Mouse (Mus musculus): ENCODE results near the gene Capn13. TPM values are rescaled to one million over a fixed set of nuclear protein-coding genes. Genes with fewer than 3 reads are reported as not detected.

The Capn13 gene
- polyA plus RNA-seq, 1 experiment = not detected

- Histone ChIP-seq H3ac (ENCODE audit: control insufficient read depth, insufficient read length, low read depth) (no peak overlapping the region), H3K79me3 (ENCODE audit: low read depth) (no peaks in the 10 kb centered on the region), H3K79me2 (ENCODE audit: control insufficient read depth, insufficient read depth) (no peaks in the 10 kb centered on the region), H3K27me3 (ENCODE audit: control insufficient read depth, insufficient read depth, insufficient read length) (peaks cover 11% of the 10 kb centered on the region), H3K36me3 (ENCODE audit: control insufficient read depth, insufficient read depth) (no peaks in the 10 kb centered on the region), H3K4me3 (ENCODE audit: insufficient read depth, poor library complexity, severe bottlenecking) (no peak overlapping the region)
- TF ChIP-seq FOSL1 (IDR thresholded peaks at IDR 0.05; ENCODE audit: insufficient read depth, low read length, poor library complexity, severe bottlenecking) = no peak
Measured at GRCm38 (mm10) chr17:73311491-73311890, 89.2 kb downstream of the Capn13 start.

- no peaks in the 10 kb centered on the region for H3K79me3 ChIP-seq (ENCODE audit: low read depth)
- H3K27me3 ChIP-seq (ENCODE audit: control insufficient read depth, insufficient read depth, insufficient read length) = no peaks in the 10 kb centered on the region
- no peak overlapping the region for H3K4me3 ChIP-seq (ENCODE audit: insufficient read depth, poor library complexity, severe bottlenecking)
- H3K79me2 ChIP-seq (ENCODE audit: control insufficient read depth, insufficient read depth) = no peaks in the 10 kb centered on the region
- H3ac ChIP-seq (ENCODE audit: control insufficient read depth, insufficient read length, low read depth) = no peak overlapping the region
- no peaks in the 10 kb centered on the region for H3K36me3 ChIP-seq (ENCODE audit: control insufficient read depth, insufficient read depth)
- TF ChIP-seq CEBPB (IDR thresholded peaks at IDR 0.05; ENCODE audit: low read depth) (no peak), MYOG (IDR thresholded peaks at IDR 0.05; ENCODE audit: control insufficient read depth, extremely low read depth, insufficient read length) (no peak), MAX (IDR thresholded peaks at IDR 0.05) (no peak), FOSL1 (IDR thresholded peaks at IDR 0.05; ENCODE audit: insufficient read depth, low read length, poor library complexity, severe bottlenecking) (no peak), USF1 (IDR thresholded peaks at IDR 0.05; ENCODE audit: low read depth) (no peak), MYOD1 (IDR thresholded peaks at IDR 0.05; ENCODE audit: control insufficient read depth, insufficient read length, low read depth) (no peak), CTCF (IDR thresholded peaks at IDR 0.05; ENCODE audit: control insufficient read depth, insufficient read depth, insufficient read length) (no peak)
Measured at GRCm38 (mm10) chr17:73308691-73309090, 92.0 kb downstream of the Capn13 start.

- no peak overlapping the region for H3K4me3 ChIP-seq (ENCODE audit: insufficient read depth, poor library complexity, severe bottlenecking)
- H3K79me2 ChIP-seq (ENCODE audit: control insufficient read depth, insufficient read depth) = no peaks in the 10 kb centered on the region
- H3K27me3 ChIP-seq (ENCODE audit: control insufficient read depth, insufficient read depth, insufficient read length) = no peaks in the 10 kb centered on the region
- no peaks in the 10 kb centered on the region for H3K36me3 ChIP-seq (ENCODE audit: control insufficient read depth, insufficient read depth)
- no peak overlapping the region for H3ac ChIP-seq (ENCODE audit: control insufficient read depth, insufficient read length, low read depth)
- H3K79me3 ChIP-seq (ENCODE audit: low read depth) = no peaks in the 10 kb centered on the region
- TF ChIP-seq USF1 (IDR thresholded peaks at IDR 0.05; ENCODE audit: low read depth) (no peak), MYOG (IDR thresholded peaks at IDR 0.05; ENCODE audit: control insufficient read depth, extremely low read depth, insufficient read length) (no peak), MAX (IDR thresholded peaks at IDR 0.05) (no peak), CEBPB (IDR thresholded peaks at IDR 0.05; ENCODE audit: low read depth) (no peak), FOSL1 (IDR thresholded peaks at IDR 0.05; ENCODE audit: insufficient read depth, low read length, poor library complexity, severe bottlenecking) (no peak), MYOD1 (IDR thresholded peaks at IDR 0.05; ENCODE audit: control insufficient read depth, insufficient read length, low read depth) (no peak), CTCF (IDR thresholded peaks at IDR 0.05; ENCODE audit: control insufficient read depth, insufficient read depth, insufficient read length) (no peak)
Measured at GRCm38 (mm10) chr17:73306626-73307025, 94.0 kb downstream of the Capn13 start.

- Histone ChIP-seq H3K79me2 (ENCODE audit: control insufficient read depth, insufficient read depth) (no peaks in the 10 kb centered on the region), H3K4me3 (ENCODE audit: insufficient read depth, poor library complexity, severe bottlenecking) (no peak overlapping the region), H3K27me3 (ENCODE audit: control insufficient read depth, insufficient read depth, insufficient read length) (no peaks in the 10 kb centered on the region), H3K79me3 (ENCODE audit: low read depth) (no peaks in the 10 kb centered on the region), H3K36me3 (ENCODE audit: control insufficient read depth, insufficient read depth) (no peaks in the 10 kb centered on the region), H3ac (ENCODE audit: control insufficient read depth, insufficient read length, low read depth) (no peak overlapping the region)
- TF ChIP-seq USF1 (IDR thresholded peaks at IDR 0.05; ENCODE audit: low read depth) (no peak), CEBPB (IDR thresholded peaks at IDR 0.05; ENCODE audit: low read depth) (no peak), CTCF (IDR thresholded peaks at IDR 0.05; ENCODE audit: control insufficient read depth, insufficient read depth, insufficient read length) (peak; percentile 38), FOSL1 (IDR thresholded peaks at IDR 0.05; ENCODE audit: insufficient read depth, low read length, poor library complexity, severe bottlenecking) (no peak), MYOD1 (IDR thresholded peaks at IDR 0.05; ENCODE audit: control insufficient read depth, insufficient read length, low read depth) (no peak)
Measured at GRCm38 (mm10) chr17:73305622-73306021, 95.0 kb downstream of the Capn13 start.

GRCm38 (mm10) chr17:73304086-73304812 is 96.4 kb downstream of the Capn13 start:
- H3K79me2 ChIP-seq (ENCODE audit: control insufficient read depth, insufficient read depth) = no peaks in the 10 kb centered on the region
- no peak overlapping the region for H3ac ChIP-seq (ENCODE audit: control insufficient read depth, insufficient read length, low read depth)
- no peak overlapping the region for H3K4me3 ChIP-seq (ENCODE audit: insufficient read depth, poor library complexity, severe bottlenecking)
- H3K27me3 ChIP-seq (ENCODE audit: control insufficient read depth, insufficient read depth, insufficient read length) = no peaks in the 10 kb centered on the region
- TF ChIP-seq MAX (IDR thresholded peaks at IDR 0.05) (no peak), MYOG (IDR thresholded peaks at IDR 0.05; ENCODE audit: control insufficient read depth, extremely low read depth, insufficient read length) (no peak), CEBPB (IDR thresholded peaks at IDR 0.05; ENCODE audit: low read depth) (no peak), FOSL1 (IDR thresholded peaks at IDR 0.05; ENCODE audit: insufficient read depth, low read length, poor library complexity, severe bottlenecking) (no peak), USF1 (IDR thresholded peaks at IDR 0.05; ENCODE audit: low read depth) (no peak), MYOD1 (IDR thresholded peaks at IDR 0.05; ENCODE audit: control insufficient read depth, insufficient read length, low read depth) (no peak), CTCF (IDR thresholded peaks at IDR 0.05; ENCODE audit: control insufficient read depth, insufficient read depth, insufficient read length) (no peak)
- H3K36me3 ChIP-seq (ENCODE audit: control insufficient read depth, insufficient read depth) = no peaks in the 10 kb centered on the region
- H3K79me3 ChIP-seq (ENCODE audit: low read depth) = no peaks in the 10 kb centered on the region

- TF ChIP-seq USF1 (IDR thresholded peaks at IDR 0.05; ENCODE audit: low read depth) (no peak), MYOG (IDR thresholded peaks at IDR 0.05; ENCODE audit: control insufficient read depth, extremely low read depth, insufficient read length) (no peak), FOSL1 (IDR thresholded peaks at IDR 0.05; ENCODE audit: insufficient read depth, low read length, poor library complexity, severe bottlenecking) (no peak), CTCF (IDR thresholded peaks at IDR 0.05; ENCODE audit: control insufficient read depth, insufficient read depth, insufficient read length) (no peak), CEBPB (IDR thresholded peaks at IDR 0.05; ENCODE audit: low read depth) (no peak), MYOD1 (IDR thresholded peaks at IDR 0.05; ENCODE audit: control insufficient read depth, insufficient read length, low read depth) (no peak), MAX (IDR thresholded peaks at IDR 0.05) (no peak)
- no peaks in the 10 kb centered on the region for H3K36me3 ChIP-seq (ENCODE audit: control insufficient read depth, insufficient read depth)
- H3K27me3 ChIP-seq (ENCODE audit: control insufficient read depth, insufficient read depth, insufficient read length) = no peaks in the 10 kb centered on the region
- no peaks in the 10 kb centered on the region for H3K79me3 ChIP-seq (ENCODE audit: low read depth)
- no peaks in the 10 kb centered on the region for H3K79me2 ChIP-seq (ENCODE audit: control insufficient read depth, insufficient read depth)
- H3ac ChIP-seq (ENCODE audit: control insufficient read depth, insufficient read length, low read depth) = no peak overlapping the region
- H3K4me3 ChIP-seq (ENCODE audit: insufficient read depth, poor library complexity, severe bottlenecking) = no peak overlapping the region
Measured at GRCm38 (mm10) chr17:73303676-73304075, 97.0 kb downstream of the Capn13 start.
